Mouse (Mus musculus) cerebellum, adult (tissue): ENCODE measurements around the gene Wdhd1.

Experiments used
- ATAC-seq: cut with Nextera tagmentation; 2 replicates; pipeline ENCODE4 v1.9.2; 2017; ENCODE audit warnings: mild to moderate bottlenecking, moderate library complexity, mixed read lengths; ENCODE audit not compliant: insufficient number of reproducible peaks, low FRiP score, low TSS enrichment

The Wdhd1 gene

GRCm38 (mm10) chr14:47283568-47283967 lies 6.9 kb upstream of the Wdhd1 start:
- ATAC-seq: no peak

- no peak for ATAC-seq
Observed at GRCm38 (mm10) chr14:47281535-47281934, 4.9 kb upstream of the Wdhd1 start.

DNA sequence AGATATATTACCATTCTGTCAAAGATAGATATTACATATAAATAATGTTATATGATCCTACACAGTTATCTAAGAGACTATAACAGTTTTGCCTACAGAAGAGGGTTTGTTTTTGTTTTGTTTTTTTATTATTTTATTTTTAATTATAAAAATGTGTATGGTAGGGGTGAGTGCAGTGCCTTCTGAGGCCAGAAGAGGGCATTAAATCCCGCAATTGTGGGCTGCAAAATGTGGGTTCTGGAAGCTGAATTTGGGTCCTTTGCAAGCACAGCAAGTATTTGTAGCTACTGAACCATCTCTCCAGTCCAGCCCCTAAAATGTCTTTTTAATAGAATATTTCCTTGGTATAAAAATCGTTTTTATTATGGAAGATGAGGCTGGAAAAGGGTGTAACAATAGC lies 2.4 kb upstream of the Wdhd1 start:
- no peak for ATAC-seq

DNA sequence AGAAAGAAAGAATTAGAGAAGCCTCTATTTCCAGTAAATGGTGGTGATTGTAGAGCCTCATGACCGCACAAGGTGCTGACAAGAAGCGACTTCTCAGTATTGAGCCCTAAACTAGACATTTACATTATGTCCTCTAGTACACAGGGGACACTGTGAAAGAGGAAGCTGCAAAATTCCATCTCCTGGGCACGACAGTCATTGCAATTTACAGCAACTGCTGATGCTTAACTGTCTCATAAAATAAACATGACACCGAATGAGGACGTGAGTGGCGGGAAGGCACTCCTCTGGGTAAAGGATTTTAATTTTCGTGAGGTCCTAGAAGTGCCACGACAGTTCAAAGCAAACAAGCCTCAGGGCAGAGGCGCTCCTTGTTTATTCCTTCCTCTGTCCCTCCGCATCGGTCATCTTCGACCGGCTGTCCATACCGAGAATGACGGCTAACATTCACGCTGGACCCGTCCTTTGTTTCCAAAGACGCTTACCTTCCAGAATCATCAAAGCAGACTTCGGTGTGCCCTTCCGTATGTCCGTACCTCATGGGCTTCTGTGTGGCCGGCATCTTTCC lies 537 bp downstream of the Wdhd1 start:
- peak; percentile 23; the same call in 1 of the 2 replicates for ATAC-seq

DNA sequence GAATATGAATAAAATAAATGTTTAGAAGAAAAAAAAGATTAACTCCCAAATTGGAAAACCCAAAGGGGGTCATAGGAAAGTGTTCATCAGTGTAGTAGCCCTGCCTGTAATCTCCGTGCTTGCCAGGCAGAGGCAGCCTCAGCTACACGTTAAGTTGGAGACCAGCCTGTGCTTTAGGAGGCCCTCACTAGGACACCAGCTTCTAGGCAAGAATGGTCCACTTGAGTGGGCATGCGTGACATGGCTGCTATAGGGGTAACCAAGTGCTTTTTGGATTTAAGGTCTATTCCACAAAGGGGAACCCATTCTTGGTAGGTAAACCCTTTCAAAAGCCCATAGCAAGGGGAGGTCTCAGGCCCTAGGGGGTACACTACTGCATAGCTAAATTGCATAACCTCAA lies 1.2 kb downstream of the Wdhd1 start:
- no peak for ATAC-seq

DNA sequence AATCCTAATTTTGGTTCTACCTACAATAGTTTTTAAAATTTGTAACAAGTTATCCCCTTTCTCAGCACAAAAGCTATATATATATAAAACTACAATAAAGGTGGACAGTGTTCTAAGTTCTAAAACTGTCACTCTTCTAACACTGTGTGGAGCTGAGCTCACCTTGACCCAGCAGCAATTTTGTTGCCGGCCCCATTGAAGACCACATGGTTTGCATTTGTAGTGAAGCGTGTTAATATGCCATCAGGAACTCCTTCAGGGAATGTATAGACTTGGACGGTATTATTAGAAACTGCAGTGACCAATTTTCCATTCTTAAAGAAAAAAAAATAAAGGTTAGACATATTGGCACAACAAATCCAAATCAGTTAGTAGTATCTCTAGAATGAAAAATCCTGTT lies 2.9 kb downstream of the Wdhd1 start:
- ATAC-seq: no peak

- no peak for ATAC-seq
Observed at GRCm38 (mm10) chr14:47269706-47270105, 7.0 kb downstream of the Wdhd1 start.

DNA sequence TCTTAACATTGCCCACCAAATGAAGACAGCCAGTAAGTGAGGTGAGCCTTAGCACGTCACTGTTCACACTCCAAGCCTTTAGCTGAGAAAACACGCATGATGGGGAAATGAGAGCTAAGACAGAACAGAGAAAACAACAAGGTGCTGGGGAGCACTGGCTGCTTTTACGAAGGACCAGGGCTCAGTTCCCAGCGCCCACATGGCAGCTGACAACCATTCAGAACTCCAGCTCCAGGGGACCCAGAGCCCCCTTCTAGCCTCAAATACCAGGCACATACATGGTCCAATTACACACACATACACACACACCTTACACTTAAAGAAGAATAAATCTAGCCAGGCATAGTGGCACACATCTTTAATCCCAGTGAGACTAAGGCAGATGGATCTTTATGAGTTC lies 7.6 kb downstream of the Wdhd1 start:
- no peak for ATAC-seq

- no peak for ATAC-seq
Observed at GRCm38 (mm10) chr14:47265829-47266228, 10.8 kb downstream of the Wdhd1 start.

- no peak for ATAC-seq
Observed at GRCm38 (mm10) chr14:47264866-47265265, 11.8 kb downstream of the Wdhd1 start.

- ATAC-seq: no peak
Observed at GRCm38 (mm10) chr14:47249839-47250238, 26.8 kb downstream of the Wdhd1 start.

DNA sequence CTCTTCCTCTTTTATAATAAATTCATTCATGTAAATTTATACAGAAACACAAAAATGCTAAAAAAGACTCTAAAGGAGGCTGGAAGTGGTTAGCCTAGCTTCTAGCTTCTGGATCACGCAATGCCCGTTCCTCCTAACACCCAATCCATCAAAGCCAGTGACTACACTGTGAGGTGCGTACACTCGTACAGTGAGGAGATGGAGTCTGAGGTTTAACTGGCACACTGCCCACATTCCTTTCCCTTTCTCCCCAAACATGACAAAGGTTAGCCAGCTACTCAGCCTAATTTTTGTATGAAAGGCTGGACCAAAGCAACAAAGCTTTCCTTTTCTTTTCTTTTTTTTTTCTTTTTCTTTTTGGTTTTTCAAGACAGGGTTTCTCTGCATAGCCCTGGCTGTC lies 33.9 kb downstream of the Wdhd1 start:
- ATAC-seq: no peak

DNA sequence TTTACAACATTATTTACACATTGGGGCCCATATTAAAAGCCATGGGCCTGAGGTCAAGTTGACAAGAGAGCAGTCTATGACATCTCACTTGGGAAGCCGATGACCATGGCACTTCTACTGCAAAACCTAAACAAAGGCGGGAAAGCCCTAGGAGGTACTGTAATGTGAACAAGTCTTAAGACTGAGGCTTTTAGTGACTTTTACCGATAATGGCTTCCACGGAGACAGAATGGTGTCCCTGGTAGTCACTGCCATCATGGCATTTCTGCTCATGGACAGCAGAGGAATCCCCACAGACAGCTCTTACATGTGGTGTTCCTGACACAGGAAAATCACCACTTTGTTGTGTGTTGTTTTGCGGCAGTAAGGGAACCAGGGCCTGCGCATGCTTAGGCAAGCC lies 35.6 kb downstream of the Wdhd1 start:
- ATAC-seq: no peak

DNA sequence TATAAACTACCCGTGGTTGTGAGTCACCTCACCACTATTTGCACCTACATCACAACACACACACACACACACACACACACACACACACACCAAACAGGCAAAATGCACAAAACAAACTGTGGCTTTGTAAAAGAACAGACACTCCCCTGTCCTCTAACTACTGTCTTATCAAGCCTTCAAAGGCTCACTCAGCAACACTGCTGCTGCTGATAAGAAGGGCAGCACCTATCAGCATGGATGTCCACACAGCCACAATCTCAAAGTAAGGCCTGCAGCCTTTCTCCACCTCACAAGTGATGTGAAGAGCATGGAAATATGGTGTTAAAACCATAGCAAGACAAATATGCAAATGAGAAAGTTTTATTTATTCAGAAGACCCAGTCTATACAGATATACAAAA lies 36.1 kb downstream of the Wdhd1 start:
- ATAC-seq: no peak

- no peak for ATAC-seq
Observed at GRCm38 (mm10) chr14:47237286-47237685, 39.4 kb downstream of the Wdhd1 start.

- ATAC-seq: no peak
Observed at GRCm38 (mm10) chr14:47236491-47236890, 40.2 kb downstream of the Wdhd1 start.

GRCm38 (mm10) chr14:47234526-47235250 lies 42.0 kb downstream of the Wdhd1 start:
- ATAC-seq: no peak

DNA sequence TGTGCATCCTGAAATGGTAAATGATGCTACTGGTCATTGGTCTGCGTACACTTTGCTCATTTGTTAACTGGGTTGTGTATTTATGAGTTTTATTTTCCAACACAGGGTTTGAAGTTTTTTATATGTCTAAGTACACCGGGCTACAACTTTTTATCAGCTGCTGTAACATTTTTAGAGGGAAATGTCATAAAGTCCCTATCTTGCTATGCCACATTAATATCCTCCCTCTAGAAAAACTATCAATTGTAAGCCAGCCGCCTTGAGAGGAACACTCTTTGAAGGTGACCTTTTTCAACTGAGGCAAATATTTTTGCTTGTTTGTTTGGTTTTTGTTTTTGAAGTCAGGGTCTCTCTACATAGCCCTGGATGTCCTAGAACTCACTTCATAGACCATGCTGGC lies 42.6 kb downstream of the Wdhd1 start:
- ATAC-seq: no peak

DNA sequence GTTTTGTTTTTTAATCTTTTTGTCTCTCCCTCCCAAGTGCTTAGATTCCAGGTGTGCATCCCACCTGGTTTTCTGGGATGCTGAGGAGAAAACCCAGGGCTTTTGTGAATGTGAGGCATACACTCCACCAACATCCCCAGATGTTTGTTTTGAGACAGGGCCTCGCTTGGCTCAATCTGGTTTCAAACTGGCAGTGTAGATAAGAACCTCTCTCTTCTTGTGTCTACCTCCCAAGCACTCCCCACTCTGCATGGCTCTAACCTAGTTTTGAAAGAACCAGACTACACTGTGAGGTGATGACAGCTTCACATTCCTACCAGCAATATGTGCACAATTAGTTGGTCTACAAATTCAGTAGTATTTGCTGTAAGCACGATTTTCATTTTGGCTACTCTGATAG lies 43.1 kb downstream of the Wdhd1 start:
- no peak for ATAC-seq

DNA sequence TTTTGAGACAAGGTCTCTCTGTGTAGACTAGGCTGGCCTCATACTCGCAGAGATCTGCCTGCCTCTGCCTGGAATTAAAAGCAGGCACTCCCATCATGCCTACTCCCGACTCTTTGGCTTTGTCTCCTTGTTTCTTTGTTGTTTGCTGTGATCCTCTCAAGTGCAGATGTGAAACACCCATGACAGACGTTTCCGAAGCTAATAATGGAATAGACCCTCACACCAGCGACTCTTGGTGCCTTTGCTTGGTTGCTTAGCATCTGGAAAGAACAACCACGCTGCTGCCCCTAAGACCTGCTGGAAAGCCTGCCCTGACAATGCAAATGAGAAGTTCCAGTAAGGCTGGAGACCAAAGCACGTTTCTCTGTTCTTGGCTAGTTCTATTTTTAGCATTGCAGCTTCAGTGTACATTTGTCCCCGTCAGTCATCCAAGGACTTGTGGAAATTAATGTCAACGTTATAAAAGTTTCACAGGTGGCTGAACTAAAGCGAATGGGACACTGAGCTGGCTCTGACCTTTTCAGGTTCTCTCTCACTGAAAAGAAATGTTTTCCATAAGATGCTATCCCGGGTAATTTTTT lies 46.8 kb downstream of the Wdhd1 start:
- ATAC-seq: no peak

GRCm38 (mm10) chr14:47225931-47226330 lies 50.7 kb downstream of the Wdhd1 start:
- ATAC-seq: no peak
